Mouse (Mus musculus) liver, embryonic 14.5 days (tissue): ENCODE results near the gene Vps13a. TPM values are rescaled to one million over a fixed set of nuclear protein-coding genes. Genes with fewer than 3 reads are reported as not detected.
"Not testable (repeated sequence)": the region's sequence is repeated elsewhere in the genome, so short reads cannot be mapped to it uniquely, and the experiment has no call there.

ENCODE experiments used
- ATAC-seq: fragments of 200-750 bp; cut with Nextera tagmentation; 2 replicates; pipeline ENCODE4 v1.8.0; 2017; ENCODE audit warnings: moderate number of reproducible peaks, mild to moderate bottlenecking, moderate library complexity; ENCODE audit not compliant: insufficient read depth
- DNase-seq, 3 experiments: peaks; one replicate each; pipeline ENCODE4 v3.0.0-alpha.2; 2012 to 2013; ENCODE audit warnings: low read depth in 3 of 3, low spot score in 3 of 3
- H3K27ac ChIP-seq: fragments of 300-500 bp; sonication (generic); 2 replicates; pipeline ENCODE4 v1.5.1; 2014; ENCODE audit warnings: moderate library complexity, mild to moderate bottlenecking, control low read depth, inconsistent platforms
- H3K27me3 ChIP-seq: fragments of 300-500 bp; sonication (generic); 2 replicates; pipeline ENCODE4 v1.6.1; 2014; ENCODE audit warnings: mild to moderate bottlenecking, low read length, moderate library complexity; ENCODE audit not compliant: control insufficient read depth, insufficient read depth
- H3K36me3 ChIP-seq: fragments of 300-500 bp; sonication (generic); replicated peaks from 2 replicates; pipeline ENCODE4 v1.6.1; 2014; ENCODE audit warnings: low read depth; ENCODE audit not compliant: control insufficient read depth, insufficient read depth
- H3K4me1 ChIP-seq, 2 experiments: fragments of 200-500 bp in 1 of 2; fragments of 300-500 bp in 1 of 2; sonication (generic) in 1 of 2; replicated peaks; 2 replicates each; pipeline ENCODE4 v1.6.1; 2012 to 2014; ENCODE audit warnings: antibody characterized with exemption in 1 of 2, inconsistent platforms in 1 of 2, low read length in 1 of 2; ENCODE audit not compliant: control insufficient read depth in 2 of 2, insufficient read depth in 2 of 2
- H3K4me2 ChIP-seq: fragments of 300-500 bp; sonication (generic); 2 replicates; pipeline ENCODE4 v1.6.1; 2014; ENCODE audit warnings: low read depth, mild to moderate bottlenecking, control low read depth, moderate library complexity
- H3K4me3 ChIP-seq, 2 experiments: fragments of 200-500 bp in 1 of 2; fragments of 300-500 bp in 1 of 2; sonication (generic) in 1 of 2; 2 replicates each; pipeline ENCODE4 v1.5.1; 2012 to 2014; ENCODE audit warnings: low read depth in 2 of 2, low read length in 2 of 2, mild to moderate bottlenecking in 2 of 2, control low read depth in 1 of 2, inconsistent platforms in 1 of 2, moderate library complexity in 1 of 2; ENCODE audit not compliant: insufficient read depth in 1 of 2
- H3K9ac ChIP-seq: fragments of 300-500 bp; sonication (generic); replicated peaks from 2 replicates; pipeline ENCODE4 v1.6.1; 2014; ENCODE audit warnings: mild to moderate bottlenecking, control low read depth, moderate library complexity
- H3K9me3 ChIP-seq: fragments of 300-500 bp; sonication (generic); 2 replicates; pipeline ENCODE4 v1.6.1; 2016; ENCODE audit warnings: low read length, mixed read lengths; ENCODE audit not compliant: control insufficient read depth
- CTCF ChIP-seq: IDR thresholded peaks from 2 replicates; pipeline ENCODE4 v1.5.1; 2016; ENCODE audit warnings: antibody characterized with exemption, low read depth, control low read depth
- EP300 ChIP-seq: IDR thresholded peaks from 2 replicates; pipeline ENCODE4 v1.6.1; 2016; ENCODE audit warnings: antibody characterized with exemption, low read depth
- WGBS: fragments of 180-500 bp; shearing (Covaris S2); extraction: QIAGEN DNeasy Blood & Tissue Kit; methylation state at CpG from one replicate; pipeline ENCODE4 v1.1.7; 2014; ENCODE audit not compliant: insufficient replicate concordance; 5-methylcytosine and 5-hydroxymethylcytosine counted together
- polyA plus RNA-seq, 2 experiments: library from polyadenylated mRNA; depleted of rRNA in 1 of 2; stranded (reverse) in 1 of 2; unstranded in 1 of 2; fragments of >200 nt; fragmentation: Nextera tagmentation in 1 of 2; extraction: Ambion mirVana in 1 of 2; gene quantifications; 2 replicates each; pipeline versions ENCODE4 v1.2.1 to v1.2.3; 2012 to 2014

Vps13a gene
- polyA plus RNA-seq, 2 experiments = 6.9 to 8.0 TPM

GRCm38 (mm10) chr19:16780251-16780783, 416 bp downstream of the Vps13a start:
- peaks cover 11 to 20% of the 10 kb centered on the region in 2 experiments for H3K4me1 ChIP-seq

DNA sequence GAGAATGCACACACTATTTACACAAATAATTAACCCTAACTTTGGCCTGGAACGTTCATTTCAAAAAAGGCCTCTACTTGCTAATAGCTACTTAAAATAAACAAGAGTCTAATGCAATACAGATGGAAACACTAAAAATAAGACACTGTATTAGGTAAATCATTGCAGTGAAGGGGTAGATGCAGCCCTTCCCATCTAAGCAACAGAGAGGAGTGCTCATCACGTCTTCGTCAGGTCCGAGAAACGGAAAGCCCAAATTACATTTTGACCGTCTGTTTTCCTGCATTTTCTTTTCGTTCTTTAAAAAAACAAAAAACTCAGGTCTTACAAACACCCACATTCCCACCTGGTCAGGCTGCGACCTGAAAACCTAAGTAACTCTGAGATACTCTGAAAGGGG, 947 bp downstream of the Vps13a start:
- no peak for ATAC-seq
- Histone ChIP-seq H3K4me3 (peak overlapping the region; percentile 88 to 90), H3K36me3 (no peaks in the 10 kb centered on the region), H3K27me3 (no peaks in the 10 kb centered on the region), H3K4me1 (peaks cover 11 to 20% of the 10 kb centered on the region in 2 experiments), H3K9ac (peak overlapping the region; percentile 85), H3K9me3 (no peaks in the 10 kb centered on the region), H3K4me2 (peak overlapping the region; percentile 100), H3K27ac (peak overlapping the region; percentile 36)
- WGBS = 10% methylated on average over 8 of the region's 8 CpGs
- DNase-seq = no peak
- TF ChIP-seq EP300 (no peak), CTCF (no peak)

More at GRCm38 (mm10) chr19:16780251-16780783, 416 bp downstream of the Vps13a start:
- ATAC-seq (peak; percentile 77), DNase-seq (no peak)
- H3K27me3 ChIP-seq = no peaks in the 10 kb centered on the region
- H3K4me2 ChIP-seq = peak overlapping the region; percentile 100
- H3K9ac ChIP-seq = peak overlapping the region; percentile 85
- peak overlapping the region; percentile 50 for H3K27ac ChIP-seq
- no peaks in the 10 kb centered on the region for H3K9me3 ChIP-seq
- no peaks in the 10 kb centered on the region for H3K36me3 ChIP-seq
- TF ChIP-seq CTCF (no peak), EP300 (no peak)
- WGBS = under 1% methylated on average over 53 of the region's 55 CpGs
- peak overlapping the region; percentile 88 to 90 for H3K4me3 ChIP-seq

DNA sequence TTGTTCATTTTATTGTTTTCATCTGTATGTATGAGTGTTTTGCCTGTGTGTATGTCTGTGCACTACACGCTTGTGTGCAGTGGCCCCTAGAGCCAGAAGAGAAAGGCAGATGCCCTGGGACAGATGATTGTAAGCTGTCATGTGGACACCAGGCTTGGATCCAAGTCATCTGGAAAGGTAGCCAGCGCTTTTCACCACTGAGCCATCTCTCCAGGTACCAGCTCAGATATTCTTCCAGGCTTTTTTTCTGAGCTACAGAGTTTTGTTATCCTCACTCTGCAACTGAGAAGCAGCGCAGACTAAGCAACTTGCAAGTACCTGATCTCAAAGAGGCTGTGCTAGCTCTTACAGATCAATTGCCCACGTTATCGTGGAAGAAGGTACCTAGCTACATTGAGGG, 1.5 kb downstream of the Vps13a start:
- H3K4me3 ChIP-seq = peak overlapping the region; percentile 41 to 90; a peak in 3 of 4 replicates
- 54% methylated on average over 5 of the region's 5 CpGs for WGBS
- no peaks in the 10 kb centered on the region for H3K9me3 ChIP-seq
- H3K9ac ChIP-seq = peak overlapping the region; percentile 41
- H3K36me3 ChIP-seq = no peaks in the 10 kb centered on the region
- TF ChIP-seq EP300 = no peak
- TF ChIP-seq CTCF = 0 out of 2 replicates have a peak, but pooled peaks have one; percentile 5
- ATAC-seq (no peak), DNase-seq (no peak)
- peak overlapping the region; percentile 100 for H3K4me2 ChIP-seq
- H3K4me1 ChIP-seq = peaks cover 11 to 20% of the 10 kb centered on the region in 2 experiments
- H3K27ac ChIP-seq = no peak overlapping the region
- H3K27me3 ChIP-seq = no peaks in the 10 kb centered on the region

- H3K4me2 ChIP-seq = peak overlapping the region; percentile 100
- H3K4me3 ChIP-seq = peak overlapping the region; percentile 30 to 34; a peak in 3 of 4 replicates
- ATAC-seq = no peak
- H3K4me1 ChIP-seq = peaks cover 11 to 22% of the 10 kb centered on the region in 2 experiments
- no peak overlapping the region for H3K27ac ChIP-seq
- H3K9ac ChIP-seq = 0 out of 2 replicates have a peak overlapping the region, but pooled peaks have one; percentile 27
- DNase-seq = no peak
- 63% methylated on average over 6 of the region's 6 CpGs for WGBS
- TF ChIP-seq CTCF (no peak), EP300 (no peak)
- no peaks in the 10 kb centered on the region for H3K9me3 ChIP-seq
- H3K27me3 ChIP-seq = no peaks in the 10 kb centered on the region
- no peaks in the 10 kb centered on the region for H3K36me3 ChIP-seq
These were observed 2.2 kb downstream of the Vps13a start for GRCm38 (mm10) chr19:16778578-16778977.

DNA sequence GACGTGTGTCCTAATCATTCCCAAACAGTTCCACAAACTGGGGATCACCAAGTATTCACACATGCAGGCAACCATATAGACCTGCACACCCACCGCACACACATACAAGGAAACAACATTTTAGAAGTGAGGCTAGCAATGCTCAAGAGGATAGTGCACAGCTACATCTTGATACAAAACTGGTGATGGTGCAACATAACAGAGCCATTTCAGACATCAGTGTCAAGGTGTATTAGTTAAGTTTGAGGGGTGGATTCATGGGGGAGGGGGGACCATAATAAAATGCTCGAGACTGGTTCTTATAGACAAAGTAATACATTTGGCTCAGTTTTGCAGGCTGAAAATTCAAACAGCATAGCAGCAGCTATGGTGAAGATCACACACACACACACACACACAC, 2.8 kb downstream of the Vps13a start:
- TF ChIP-seq EP300 (no peak), CTCF (no peak)
- Histone ChIP-seq H3K27me3 (no peaks in the 10 kb centered on the region), H3K4me3 (peak overlapping the region; percentile 2 to 30; a peak in 2 of 4 replicates), H3K9ac (peak overlapping the region; percentile 40), H3K4me1 (peaks cover 11 to 24% of the 10 kb centered on the region in 2 experiments), H3K4me2 (peak overlapping the region; percentile 100), H3K27ac (no peak overlapping the region; the same call in 1 of the 2 replicates), H3K36me3 (no peaks in the 10 kb centered on the region), H3K9me3 (no peaks in the 10 kb centered on the region)
- 59% methylated on average over 3 of the region's 3 CpGs for whole genome bisulfite sequencing
- ATAC-seq (no peak), DNase-seq (no peak)

- H3K27me3 ChIP-seq, H3K9ac ChIP-seq, H3K9me3 ChIP-seq, H3K27ac ChIP-seq, ATAC-seq, H3K36me3 ChIP-seq, H3K4me2 ChIP-seq, DNase-seq, H3K4me3 ChIP-seq: not testable (repeated sequence)
- H3K4me1 ChIP-seq = peaks cover 11 to 24% of the 10 kb centered on the region in 2 experiments
These were observed 3.3 kb downstream of the Vps13a start for GRCm38 (mm10) chr19:16777391-16777790.
